Mouse (Mus musculus): ENCODE measurements at regions not wholly inside any gene's neighbourhood (a gene's known extent, or its start where the extent isn't known, plus 50 kb on each side); places are given as distances from the start of the nearest gene placed in this dataset.

GRCm38 (mm10) chr5:80326986-80327385 lies 693.0 kb upstream of the Adgrl3 start:
- DNase-seq: no peak

- no peak for DNase-seq
Observed at GRCm38 (mm10) chr5:80345155-80345554, 674.8 kb upstream of the Adgrl3 start.

GRCm38 (mm10) chr5:80358271-80358670 lies 661.7 kb upstream of the Adgrl3 start:
- no peak for DNase-seq

- DNase-seq: peak; percentile 69
Observed at GRCm38 (mm10) chr5:80393656-80394055, 626.3 kb upstream of the Adgrl3 start.

GRCm38 (mm10) chr5:80402666-80403065 lies 617.3 kb upstream of the Adgrl3 start:
- DNase-seq: no peak

- no peak for DNase-seq
Observed at GRCm38 (mm10) chr5:80416116-80416515, 603.8 kb upstream of the Adgrl3 start.

Data from layer of hippocampus, adult 9-11 months (tissue).